Mouse (Mus musculus) forebrain, embryonic 15.5 days (tissue): Measurements from ENCODE around the gene P2ry6. TPM values are rescaled to one million over a fixed set of nuclear protein-coding genes. Genes with fewer than 3 reads are reported as not detected.
A peak's percentile ranks its signal among the peaks of the same experiment; 100 is the strongest.

Experiments used
- ATAC-seq: fragments of 200-750 bp; cut with Nextera tagmentation; replicated peaks from 2 replicates; pipeline ENCODE4 v1.8.0; 2017; ENCODE audit warnings: mild to moderate bottlenecking, moderate TSS enrichment, moderate library complexity
- H3K27ac ChIP-seq: fragments of 300-500 bp; sonication (generic); replicated peaks from 2 replicates; pipeline ENCODE4 v1.5.1; 2015; ENCODE audit warnings: mild to moderate bottlenecking, inconsistent platforms
- H3K27me3 ChIP-seq: fragments of 300-500 bp; sonication (generic); 2 replicates; pipeline ENCODE4 v1.6.1; 2015; ENCODE audit warnings: inconsistent platforms
- H3K36me3 ChIP-seq: fragments of 300-500 bp; sonication (generic); 2 replicates; pipeline ENCODE4 v1.6.1; 2015; ENCODE audit warnings: mild to moderate bottlenecking, inconsistent platforms
- H3K4me1 ChIP-seq: fragments of 300-500 bp; sonication (generic); 2 replicates; pipeline ENCODE4 v1.6.1; 2015; ENCODE audit warnings: inconsistent platforms
- H3K4me2 ChIP-seq: fragments of 300-500 bp; sonication (generic); replicated peaks from 2 replicates; pipeline ENCODE4 v1.6.1; 2015; ENCODE audit warnings: mild to moderate bottlenecking, inconsistent platforms
- H3K4me3 ChIP-seq: fragments of 300-500 bp; sonication (generic); 2 replicates; pipeline ENCODE4 v1.5.1; 2015; ENCODE audit warnings: mild to moderate bottlenecking, inconsistent platforms
- H3K9ac ChIP-seq: fragments of 300-500 bp; sonication (generic); replicated peaks from 2 replicates; pipeline ENCODE4 v1.6.1; 2015; ENCODE audit warnings: mild to moderate bottlenecking, inconsistent platforms
- H3K9me3 ChIP-seq: fragments of 300-500 bp; sonication (generic); 2 replicates; pipeline ENCODE4 v1.6.1; 2016; ENCODE audit warnings: inconsistent platforms
- WGBS: fragments of 180-500 bp; shearing (Covaris S2); methylation state at CpG from one replicate; pipeline ENCODE4 v1.1.7; 2015; ENCODE audit warnings: mixed read lengths; 5-methylcytosine and 5-hydroxymethylcytosine counted together
- polyA plus RNA-seq: library from polyadenylated mRNA; unstranded; fragments of >200 nt; fragmentation: Nextera tagmentation; extraction: Ambion mirVana; gene quantifications from 2 replicates; pipeline ENCODE4 v1.2.1, GENCODE M21; 2015

Gene P2ry6
- polyA plus RNA-seq = 2.2 and 2.7 TPM in 2 replicates

GRCm38 (mm10) chr7:100974135-100974903 lies at the start of gene P2ry6:
Gene P2ry6 (minus strand): TSS chr7:100974649.
- WGBS = 3% methylated on average over 36 of the region's 36 CpGs
- H3K9ac ChIP-seq = peak within 1 kb of the TSS; percentile 11; the same call in 1 of the 2 replicates
- peaks cover 9% of the 10 kb centered on the region for H3K4me1 ChIP-seq
- peaks cover 9% of the 10 kb centered on the region; the same call in 1 of the 2 replicates for H3K27me3 ChIP-seq
- H3K27ac ChIP-seq = no peak within 1 kb of the TSS
- ATAC-seq = peak; percentile 58
- H3K9me3 ChIP-seq = no peaks in the 10 kb centered on the region
- peak within 1 kb of the TSS; percentile 43 for H3K4me2 ChIP-seq
- peak within 1 kb of the TSS; percentile 29 for H3K4me3 ChIP-seq
- H3K36me3 ChIP-seq = no peaks in the 10 kb centered on the region

GRCm38 (mm10) chr7:101017492-101017891 lies 43.0 kb upstream of the P2ry6 start:
- Histone ChIP-seq H3K4me3 (no peak overlapping the region), H3K4me2 (no peak overlapping the region), H3K9ac (no peak overlapping the region), H3K36me3 (no peaks in the 10 kb centered on the region), H3K27me3 (peaks cover 11% of the 10 kb centered on the region), H3K9me3 (no peaks in the 10 kb centered on the region), H3K27ac (no peak overlapping the region), H3K4me1 (peaks cover 3% of the 10 kb centered on the region; the same call in 1 of the 2 replicates)
- no peak for ATAC-seq
- 59% methylated on average over 6 of the region's 6 CpGs for WGBS

GRCm38 (mm10) chr7:101017021-101017461 lies 42.6 kb upstream of the P2ry6 start:
- no peak overlapping the region for H3K9ac ChIP-seq
- H3K27ac ChIP-seq = no peak overlapping the region
- no peaks in the 10 kb centered on the region for H3K9me3 ChIP-seq
- no peak overlapping the region for H3K4me3 ChIP-seq
- peaks cover 4% of the 10 kb centered on the region; the same call in 1 of the 2 replicates for H3K4me1 ChIP-seq
- no peak overlapping the region for H3K4me2 ChIP-seq
- peaks cover 15% of the 10 kb centered on the region for H3K27me3 ChIP-seq
- 50% methylated on average over 7 of the region's 7 CpGs for WGBS
- no peaks in the 10 kb centered on the region for H3K36me3 ChIP-seq
- no peak for ATAC-seq

GRCm38 (mm10) chr7:101014985-101015384 lies 40.5 kb upstream of the P2ry6 start:
- Histone ChIP-seq H3K4me2 (no peak overlapping the region), H3K27ac (no peak overlapping the region), H3K27me3 (peaks cover 36% of the 10 kb centered on the region), H3K4me3 (no peak overlapping the region), H3K9me3 (no peaks in the 10 kb centered on the region), H3K9ac (no peak overlapping the region), H3K4me1 (peaks cover 12% of the 10 kb centered on the region), H3K36me3 (no peaks in the 10 kb centered on the region)
- WGBS = 64% methylated on average over 1 of the region's 1 CpGs
- no peak for ATAC-seq

GRCm38 (mm10) chr7:101014041-101014440 lies 39.6 kb upstream of the P2ry6 start:
- no peak for ATAC-seq

GRCm38 (mm10) chr7:101012541-101012940 lies 38.1 kb upstream of the P2ry6 start, which contains the start of gene P2ry2:
Gene P2ry2 (minus strand): TSS chr7:101012866.
- H3K9ac ChIP-seq = peak within 1 kb of the TSS; percentile 39
- 63% methylated on average over 4 of the region's 4 CpGs for WGBS
- ATAC-seq = no peak
- no peak within 1 kb of the TSS for H3K27ac ChIP-seq
- H3K4me1 ChIP-seq = peaks cover 12% of the 10 kb centered on the region
- no peaks in the 10 kb centered on the region for H3K36me3 ChIP-seq
- H3K27me3 ChIP-seq = peaks cover 41% of the 10 kb centered on the region
- H3K4me2 ChIP-seq = peak within 1 kb of the TSS; percentile 92
- H3K9me3 ChIP-seq = no peaks in the 10 kb centered on the region
- peak within 1 kb of the TSS; percentile 44 for H3K4me3 ChIP-seq

More at GRCm38 (mm10) chr7:101014041-101014440, 39.6 kb upstream of the P2ry6 start:
- Histone ChIP-seq H3K9me3 (no peaks in the 10 kb centered on the region), H3K36me3 (no peaks in the 10 kb centered on the region), H3K4me2 (no peak overlapping the region), H3K9ac (no peak overlapping the region), H3K4me3 (no peak overlapping the region), H3K27ac (no peak overlapping the region), H3K4me1 (peaks cover 12% of the 10 kb centered on the region), H3K27me3 (peaks cover 38% of the 10 kb centered on the region)
- 28% methylated on average over 9 of the region's 9 CpGs for WGBS

GRCm38 (mm10) chr7:101011681-101012367 lies 37.4 kb upstream of the P2ry6 start:
- Histone ChIP-seq H3K4me2 (peak overlapping the region; percentile 92), H3K27ac (no peak overlapping the region), H3K27me3 (peaks cover 41% of the 10 kb centered on the region), H3K4me3 (peak overlapping the region; percentile 44), H3K4me1 (peaks cover 8% of the 10 kb centered on the region), H3K36me3 (no peaks in the 10 kb centered on the region), H3K9ac (peak overlapping the region; percentile 39), H3K9me3 (no peaks in the 10 kb centered on the region)
- under 1% methylated on average over 53 of the region's 53 CpGs for WGBS
- peak; percentile 94 for ATAC-seq

- H3K4me2 ChIP-seq = no peak overlapping the region
- H3K9ac ChIP-seq = no peak overlapping the region
- peaks cover 8% of the 10 kb centered on the region for H3K4me1 ChIP-seq
- H3K27ac ChIP-seq = no peak overlapping the region
- 66% methylated on average over 3 of the region's 3 CpGs for WGBS
- ATAC-seq = no peak
- H3K27me3 ChIP-seq = peaks cover 41% of the 10 kb centered on the region
- H3K36me3 ChIP-seq = no peaks in the 10 kb centered on the region
- H3K9me3 ChIP-seq = no peaks in the 10 kb centered on the region
- no peak overlapping the region for H3K4me3 ChIP-seq
These were observed 36.3 kb upstream of the P2ry6 start for GRCm38 (mm10) chr7:101010741-101011140.

GRCm38 (mm10) chr7:101006201-101006600 lies 31.8 kb upstream of the P2ry6 start:
- Histone ChIP-seq H3K9ac (no peak overlapping the region), H3K9me3 (no peaks in the 10 kb centered on the region), H3K4me2 (no peak overlapping the region), H3K27ac (no peak overlapping the region), H3K27me3 (peaks cover 17% of the 10 kb centered on the region; the same call in 1 of the 2 replicates), H3K4me3 (no peak overlapping the region), H3K4me1 (no peaks in the 10 kb centered on the region; the same call in 1 of the 2 replicates), H3K36me3 (no peaks in the 10 kb centered on the region)
- WGBS = 79% methylated on average over 2 of the region's 2 CpGs
- no peak for ATAC-seq

GRCm38 (mm10) chr7:101005119-101005518 lies 30.7 kb upstream of the P2ry6 start:
- no peak overlapping the region for H3K4me3 ChIP-seq
- no peaks in the 10 kb centered on the region for H3K36me3 ChIP-seq
- H3K4me2 ChIP-seq = no peak overlapping the region
- H3K9me3 ChIP-seq = no peaks in the 10 kb centered on the region
- peaks cover 7% of the 10 kb centered on the region; the same call in 1 of the 2 replicates for H3K27me3 ChIP-seq
- H3K4me1 ChIP-seq = no peaks in the 10 kb centered on the region
- WGBS = 67% methylated on average over 4 of the region's 4 CpGs
- ATAC-seq = no peak
- H3K27ac ChIP-seq = no peak overlapping the region
- H3K9ac ChIP-seq = no peak overlapping the region

GRCm38 (mm10) chr7:101003442-101004326 lies 29.2 kb upstream of the P2ry6 start:
- Histone ChIP-seq H3K27ac (no peak overlapping the region), H3K9ac (no peak overlapping the region), H3K36me3 (no peaks in the 10 kb centered on the region), H3K9me3 (no peaks in the 10 kb centered on the region), H3K4me1 (no peaks in the 10 kb centered on the region), H3K4me2 (no peak overlapping the region), H3K27me3 (peaks cover 3% of the 10 kb centered on the region; the same call in 1 of the 2 replicates), H3K4me3 (no peak overlapping the region)
- no peak for ATAC-seq
- 83% methylated on average over 11 of the region's 11 CpGs for WGBS
